Mouse (Mus musculus): ENCODE measurements around the gene Pea15a.
A peak's percentile ranks its signal among the peaks of the same experiment; 100 is the strongest.

Pea15a gene

DNA sequence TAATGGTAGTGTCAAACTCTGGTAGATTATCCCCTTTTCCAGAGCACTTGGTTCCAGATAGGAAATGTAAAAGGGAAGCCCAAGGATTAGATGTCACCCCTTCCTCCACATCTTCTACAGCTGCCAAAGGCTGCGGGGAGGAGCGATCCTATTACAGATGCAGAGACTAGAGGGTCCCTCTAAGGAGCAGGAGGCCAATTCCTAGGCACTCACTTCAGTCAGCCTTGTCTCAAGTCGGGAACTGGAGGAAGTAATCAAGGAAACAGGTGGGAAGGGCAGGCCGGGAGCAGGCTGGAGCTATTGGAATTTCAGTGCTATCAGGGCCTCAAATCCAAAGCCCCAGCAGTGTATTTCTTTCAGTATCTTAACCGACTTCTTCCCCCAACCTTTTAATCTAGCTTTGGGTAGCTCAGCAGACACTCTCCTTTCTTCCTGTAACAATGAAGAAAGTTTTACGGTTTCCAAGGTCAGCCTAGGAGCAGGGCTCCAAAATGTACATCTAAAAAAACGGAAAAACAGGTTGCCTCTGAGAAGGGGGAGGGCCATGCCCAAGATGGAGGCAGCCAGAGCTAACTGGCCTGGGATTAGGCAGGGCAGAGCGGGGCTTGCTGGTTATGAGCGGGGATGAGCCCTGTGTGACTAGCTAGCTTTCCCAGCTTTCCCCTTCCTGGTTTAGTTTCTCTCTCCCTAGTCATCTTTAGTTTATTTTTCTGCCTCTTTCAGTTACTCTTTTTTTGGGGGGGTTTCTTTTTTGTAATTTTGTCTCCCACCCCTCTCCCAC, 2.4 kb downstream of the Pea15a start:
- DNase-seq, result no peak

DNA sequence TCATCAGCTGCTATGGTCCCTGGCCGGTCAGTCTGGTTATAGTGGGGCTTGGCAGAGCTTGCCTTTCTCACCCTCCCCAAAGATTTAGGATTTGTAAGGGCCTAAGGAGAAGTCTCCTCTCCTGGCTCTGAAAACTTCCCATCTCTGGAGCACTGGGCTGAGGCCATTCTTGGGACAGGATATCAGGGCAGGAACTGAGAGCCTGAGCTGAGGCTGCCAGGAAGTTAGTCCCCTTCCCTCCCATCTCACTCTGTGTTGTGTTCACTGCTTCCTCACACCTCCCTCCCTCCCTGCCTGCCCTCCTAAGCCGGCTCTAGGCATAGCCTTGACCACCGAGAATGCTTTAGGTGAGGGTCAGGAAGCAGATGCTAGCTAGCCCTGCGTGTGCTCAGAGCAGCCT, 3.0 kb downstream of the Pea15a start:
- peak; percentile 45 to 52 for DNase-seq

DNA sequence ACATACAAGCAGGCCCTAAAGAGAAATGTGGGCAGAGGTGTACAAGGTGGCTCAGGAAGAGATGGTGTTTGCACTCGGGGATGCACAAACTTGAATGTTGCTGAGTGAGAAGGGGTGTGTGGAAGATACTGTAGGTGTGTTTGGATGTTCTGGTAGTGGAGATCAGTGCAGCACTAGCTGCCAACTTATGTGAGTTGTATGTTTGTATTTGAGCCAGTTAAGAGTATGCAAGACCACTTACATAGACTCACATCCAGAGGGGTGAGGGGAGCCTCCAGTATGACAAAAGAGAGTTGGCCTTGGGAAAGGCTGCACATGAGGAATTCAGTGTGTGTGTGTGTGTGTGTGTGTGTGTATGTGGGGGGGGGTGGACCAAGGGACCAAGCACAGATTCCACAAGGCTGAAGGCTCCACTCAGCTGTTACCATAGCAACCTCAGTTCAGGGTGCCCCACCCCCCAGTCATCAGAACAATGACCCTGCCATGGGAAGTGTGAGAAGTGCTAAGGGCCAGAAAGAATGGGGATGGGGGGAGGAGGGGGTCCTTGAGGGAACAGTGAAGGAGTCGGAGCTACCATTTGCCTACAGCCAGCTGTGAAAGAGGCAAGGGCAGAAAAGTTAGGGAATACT, 3.6 kb downstream of the Pea15a start:
- no peak for DNase-seq

DNA sequence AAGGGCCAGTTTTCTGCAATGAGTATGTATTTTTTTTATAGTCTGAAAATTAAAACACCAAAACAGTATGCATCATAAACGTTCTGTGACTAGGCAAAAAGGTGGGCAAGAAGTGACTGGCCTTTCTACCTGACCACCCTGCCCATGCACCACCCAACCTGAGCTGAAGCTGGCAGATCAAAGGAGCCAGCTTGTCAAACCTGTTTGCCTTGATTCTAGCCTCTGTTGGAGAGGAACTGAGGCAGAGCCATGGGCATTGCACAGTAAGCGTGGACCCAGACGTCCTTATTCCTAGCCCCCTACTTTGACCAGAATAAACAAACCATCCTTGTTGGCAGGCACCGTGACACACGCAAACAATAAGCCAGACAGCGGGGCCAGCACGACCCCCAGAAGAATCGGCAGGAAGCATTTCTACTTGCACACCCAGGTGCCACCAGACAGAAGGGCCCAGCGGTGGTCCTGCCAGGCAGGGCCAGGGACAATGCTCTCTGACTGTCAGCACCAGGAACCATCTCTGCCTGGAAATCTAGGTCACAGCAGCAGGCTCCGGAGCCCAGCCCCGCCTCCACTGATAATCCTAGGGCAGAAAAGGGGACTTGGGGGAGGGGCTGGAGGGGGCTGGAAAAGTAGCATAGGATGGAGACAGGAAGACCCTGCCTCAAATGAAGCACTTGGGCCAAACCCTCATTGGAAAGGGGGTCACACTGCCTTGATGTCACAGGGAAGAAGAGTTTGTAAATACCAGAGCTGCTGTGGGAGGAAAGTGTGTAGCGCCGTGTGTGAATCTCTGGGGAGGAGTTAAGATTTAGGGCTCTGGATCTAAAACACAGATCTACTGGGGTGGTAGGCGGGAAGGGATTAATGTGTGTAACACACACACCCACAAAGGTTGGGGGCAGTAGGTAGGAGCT, 4.4 kb downstream of the Pea15a start:
- peak in 1 of 2 experiments; percentile 44 for DNase-seq

DNA sequence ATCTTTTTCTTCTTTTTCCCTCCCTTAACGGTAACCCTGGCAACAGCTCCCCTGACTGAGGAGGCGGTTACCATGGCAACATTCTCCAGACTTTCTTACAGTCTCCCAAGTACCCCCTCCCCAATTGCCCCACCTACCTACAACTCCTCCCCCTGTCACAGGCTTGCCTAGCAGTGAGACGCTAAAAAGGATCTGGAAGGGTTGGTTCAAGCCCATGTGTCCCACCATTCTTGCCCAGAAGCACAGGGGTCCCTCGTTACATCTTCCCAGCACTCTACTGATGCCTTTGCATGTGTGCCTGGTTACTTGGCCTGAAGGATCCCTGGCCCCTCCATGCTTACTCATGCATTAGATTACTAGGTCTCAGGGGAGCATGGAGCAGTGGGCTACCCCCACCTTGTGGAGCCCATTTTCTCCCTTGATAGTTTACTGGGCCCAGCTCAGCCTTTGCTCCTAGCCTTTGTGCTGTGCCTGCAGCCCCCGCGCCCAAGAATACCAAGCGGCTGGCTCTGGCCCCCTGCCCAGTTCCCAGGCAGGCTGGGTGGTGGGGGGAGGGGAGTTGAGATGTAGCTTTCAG, 5.6 kb downstream of the Pea15a start:
- peak; percentile 42 to 54 for DNase-seq

DNA sequence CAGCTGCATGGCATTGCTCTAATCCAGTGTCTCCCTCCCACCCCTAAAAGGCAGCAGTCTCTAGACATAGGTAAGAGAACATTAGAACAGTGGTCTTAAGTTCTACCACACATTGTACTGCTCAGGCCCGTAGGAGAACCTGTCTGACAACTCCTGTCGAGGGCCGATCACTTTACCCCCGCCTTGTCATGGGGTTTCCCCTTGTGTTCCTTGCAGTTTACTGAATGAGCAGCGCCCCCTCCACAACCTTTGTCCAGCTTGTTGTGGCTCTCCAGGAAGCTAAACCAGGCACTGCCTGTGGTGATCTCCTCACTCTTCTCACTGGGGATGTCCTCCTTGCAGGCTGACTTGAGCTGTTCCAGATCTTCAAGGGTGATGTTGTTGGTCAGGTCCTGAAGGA, 6.4 kb downstream of the Pea15a start:
- no peak for DNase-seq

DNA sequence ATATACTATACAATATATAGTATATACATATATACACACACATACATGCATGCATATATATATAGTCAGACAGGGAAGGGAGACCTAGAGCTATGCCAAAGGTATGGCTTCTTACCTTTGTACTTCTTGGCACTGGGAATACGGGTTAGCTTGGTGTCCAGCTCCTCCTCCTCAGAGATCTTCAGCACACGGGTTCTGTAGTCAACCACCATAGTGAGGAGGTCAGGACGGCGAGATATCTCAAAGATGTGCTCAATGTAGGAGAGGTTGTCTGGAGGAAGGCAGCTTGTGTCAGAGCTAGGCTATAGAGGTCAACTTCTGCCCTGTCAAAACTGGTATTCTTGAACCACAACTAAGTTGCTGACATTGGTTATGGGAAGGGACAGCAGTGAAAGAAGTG, 7.6 kb downstream of the Pea15a start:
- no peak for DNase-seq

DNA sequence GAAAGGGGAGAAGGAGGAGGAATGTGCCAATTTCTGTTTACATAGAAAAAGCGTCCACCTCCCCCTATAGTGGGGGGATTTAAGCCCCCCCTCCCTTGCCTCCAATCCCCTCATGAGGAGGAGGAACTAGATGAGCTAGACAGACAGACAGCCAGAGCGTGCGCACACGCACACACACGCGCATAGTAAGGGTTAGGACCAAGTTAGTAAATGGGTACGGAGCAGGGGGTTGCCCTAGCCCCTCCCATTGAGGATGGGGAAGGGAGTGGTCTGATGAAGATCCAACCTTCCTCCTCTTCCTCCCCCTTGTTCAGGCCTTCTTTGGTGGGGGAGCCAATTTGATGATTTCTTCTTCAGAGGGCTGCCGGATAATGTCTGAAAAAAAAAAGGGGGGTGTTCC, 8.3 kb downstream of the Pea15a start:
- no peak for DNase-seq

DNA sequence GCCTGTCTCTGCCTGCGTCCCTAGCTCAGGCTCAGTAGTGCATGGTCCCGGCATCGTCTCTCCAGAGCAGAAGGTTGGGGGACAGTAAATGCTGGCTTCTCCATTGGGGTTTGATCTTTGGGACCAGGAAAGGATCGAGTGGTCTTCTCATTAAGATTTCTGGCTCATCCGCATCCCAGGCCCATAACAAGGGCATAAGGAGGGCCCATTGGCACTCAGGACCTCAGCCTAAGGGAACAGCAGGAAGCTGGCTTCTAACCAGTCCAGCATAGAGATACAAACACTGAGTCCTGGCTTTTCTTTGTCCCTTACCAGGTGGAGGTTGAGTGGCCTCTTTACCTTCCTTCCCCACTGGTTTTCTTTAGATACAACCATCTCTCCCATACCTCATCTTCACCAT, 8.8 kb downstream of the Pea15a start:
- DNase-seq, result no peak

DNA sequence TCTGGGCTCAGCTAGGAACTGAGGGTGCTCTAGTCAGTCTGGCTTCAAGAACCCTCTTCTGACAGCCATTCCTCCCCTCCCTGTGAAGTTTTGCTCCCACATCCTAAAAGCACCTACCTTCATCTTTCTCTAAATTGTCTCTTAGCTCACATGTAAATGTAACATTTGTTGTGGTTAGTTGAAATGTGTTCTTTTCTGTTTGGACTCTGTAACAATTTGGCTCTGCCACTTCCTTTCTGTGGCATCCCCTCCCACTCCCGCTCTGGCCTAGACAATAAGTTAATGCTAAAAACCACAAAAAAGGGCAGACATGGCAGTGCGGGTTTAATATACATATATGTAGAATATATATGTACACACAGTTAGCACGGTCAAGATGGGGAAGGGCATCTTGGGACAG, 9.5 kb downstream of the Pea15a start:
- DNase-seq, result no peak

DNA sequence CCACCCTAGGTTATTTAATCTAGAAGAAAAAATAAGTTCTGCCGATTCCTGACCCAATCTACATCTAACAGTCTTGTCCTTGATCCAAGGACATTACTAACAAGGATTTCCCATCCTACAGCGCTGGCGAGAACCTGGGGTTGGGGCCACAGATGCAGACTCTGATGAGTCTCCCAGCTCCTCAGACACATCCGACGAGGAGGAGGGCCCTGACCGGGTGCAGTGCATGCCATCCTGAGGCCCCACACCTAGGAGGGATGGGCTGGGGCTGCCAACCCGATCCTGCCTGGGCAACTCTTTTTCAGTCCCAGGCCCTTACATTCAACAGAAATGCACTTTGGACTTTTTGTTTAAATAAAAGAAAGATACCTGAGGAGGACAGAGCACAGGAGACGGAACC, 12.2 kb downstream of the Pea15a start:
- DNase-seq, result no peak

DNA sequence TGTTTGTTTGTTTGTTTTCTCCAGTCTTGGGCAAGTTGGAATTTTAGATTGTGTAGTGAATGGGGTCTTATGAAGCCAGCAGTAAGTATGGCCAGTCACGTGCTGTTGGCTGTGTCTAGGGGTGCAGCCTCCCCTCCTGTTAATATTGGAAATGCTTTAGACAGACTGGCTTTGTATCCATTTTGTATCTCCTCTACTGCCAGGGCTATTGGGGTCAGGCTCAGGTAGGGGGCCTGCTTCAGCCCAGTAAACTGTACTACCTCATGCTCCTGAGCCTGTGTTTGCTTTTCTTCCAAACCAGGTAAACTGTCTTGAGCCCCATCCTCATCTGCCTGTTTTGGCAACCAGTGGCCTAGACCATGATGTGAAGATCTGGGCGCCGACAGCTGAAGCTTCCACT, 14.4 kb downstream of the Pea15a start:
- DNase-seq, result no peak

DNA sequence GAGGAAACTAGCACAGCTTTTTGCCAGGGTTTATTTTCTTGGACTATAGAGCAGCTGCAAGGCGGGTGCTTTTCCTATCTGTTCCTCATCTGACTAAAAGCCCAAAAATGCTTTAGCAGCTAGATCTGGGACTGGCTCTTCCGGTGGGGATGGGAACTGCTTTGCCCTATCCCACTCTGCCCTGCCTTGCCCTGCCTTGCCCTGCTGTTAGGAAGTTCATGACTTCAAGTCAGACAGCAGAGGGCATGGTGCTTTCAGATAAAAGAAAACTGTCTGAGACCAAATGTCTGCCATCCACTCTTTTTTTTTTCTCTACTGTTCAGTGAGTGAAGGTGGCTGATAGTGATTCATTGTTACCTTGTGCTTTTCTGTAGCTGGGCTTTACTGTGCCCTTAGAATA, 15.0 kb downstream of the Pea15a start:
- DNase-seq, result no peak

DNA sequence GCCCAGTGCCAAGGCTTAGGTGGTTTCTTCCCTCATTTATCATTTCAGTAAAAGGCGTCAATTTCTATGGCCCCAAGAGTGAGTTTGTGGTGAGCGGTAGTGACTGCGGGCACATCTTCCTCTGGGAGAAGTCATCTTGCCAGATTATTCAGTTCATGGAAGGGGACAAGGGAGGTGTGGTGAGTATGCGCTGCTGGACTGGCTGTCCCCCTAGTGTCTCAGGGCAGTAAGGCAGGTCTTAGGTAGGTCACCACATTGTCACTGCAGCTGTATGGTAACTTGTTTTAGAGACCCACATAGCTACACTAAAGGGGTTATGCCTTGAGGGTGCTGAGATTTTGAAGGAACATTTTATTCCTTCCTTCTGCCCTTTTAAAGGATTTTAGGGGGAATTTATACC, 17.7 kb downstream of the Pea15a start:
- DNase-seq, result peak; percentile 44 to 52

DNA sequence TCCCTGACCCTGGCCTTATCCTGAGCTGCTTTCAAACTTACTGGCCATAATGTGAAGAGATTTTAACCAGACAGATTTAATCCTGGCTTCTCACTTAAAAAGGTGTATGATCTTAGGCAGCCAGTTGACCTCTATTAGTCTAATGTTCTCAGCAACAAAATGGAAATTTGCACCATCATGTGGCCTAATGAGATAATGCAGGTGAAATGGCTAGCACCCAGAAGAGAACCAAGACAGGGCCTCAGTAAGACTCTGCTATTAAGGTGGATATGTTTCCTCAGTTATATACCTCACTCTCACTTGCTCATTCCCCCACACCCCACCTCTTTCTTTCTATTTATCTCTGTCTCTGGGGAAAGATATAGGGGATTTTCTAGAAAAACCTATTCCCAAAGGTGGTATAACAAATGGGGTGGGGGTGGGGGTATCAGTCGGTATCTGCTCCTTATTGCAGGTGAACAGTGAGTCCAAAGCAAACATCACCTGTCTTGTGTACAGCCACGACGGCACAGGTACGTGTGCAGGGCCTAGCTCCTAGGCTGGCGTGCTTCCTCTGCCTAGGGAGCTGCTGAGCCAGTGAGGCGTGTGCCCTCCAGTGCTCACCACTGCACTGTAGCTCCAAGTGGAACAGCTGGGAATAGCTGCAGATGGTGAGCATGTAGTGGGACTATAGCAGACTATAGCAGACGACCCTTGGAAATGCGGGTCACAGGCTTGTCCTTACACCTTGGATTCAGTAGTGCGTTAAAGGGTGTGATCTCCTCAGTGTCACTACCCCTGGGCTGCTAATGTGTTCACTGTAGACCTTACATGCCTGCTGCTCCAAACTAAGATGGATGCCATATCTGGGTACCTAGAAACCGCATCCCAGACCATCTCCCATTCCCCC, 20.0 kb downstream of the Pea15a start:
- DNase-seq, result no peak

DNA sequence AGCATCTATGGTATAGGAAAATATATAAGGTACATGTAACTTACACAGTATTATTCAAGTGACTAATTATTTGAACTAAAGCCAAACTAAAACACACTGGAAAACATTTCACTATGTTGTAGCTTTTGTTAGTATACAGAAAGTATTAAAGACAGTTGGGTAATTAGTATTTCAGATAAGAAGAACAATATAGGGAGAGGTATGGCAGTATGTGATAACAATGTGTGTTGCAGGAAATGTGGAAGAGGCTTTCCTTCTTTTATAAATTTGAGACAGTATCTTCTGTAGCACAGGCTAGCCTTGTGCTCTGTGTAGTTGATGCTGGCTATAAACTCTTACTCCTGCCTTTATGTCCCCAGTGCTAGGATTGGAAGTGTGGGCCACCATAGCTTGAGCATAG, 22.7 kb downstream of the Pea15a start:
- DNase-seq, result no peak

DNA sequence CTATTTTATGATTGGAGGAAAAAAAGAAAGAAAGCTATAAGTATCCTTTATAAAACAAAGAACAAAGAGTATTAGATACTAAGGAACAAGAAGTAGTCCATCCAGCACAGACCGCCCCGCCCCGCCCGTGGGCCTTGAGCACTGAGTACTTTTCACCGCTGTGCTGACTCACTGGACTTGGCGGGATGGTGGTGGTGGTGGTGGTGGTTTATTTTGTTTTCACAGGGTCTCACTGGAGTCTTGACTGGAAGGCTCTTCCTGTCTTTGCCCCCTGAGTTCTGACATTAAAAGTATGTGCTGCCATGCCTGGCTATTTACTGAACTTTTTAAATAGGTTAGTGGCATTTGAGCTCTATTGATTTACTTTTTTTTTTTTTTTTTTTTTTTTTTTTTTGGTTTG, 23.5 kb downstream of the Pea15a start:
- no peak for DNase-seq

DNA sequence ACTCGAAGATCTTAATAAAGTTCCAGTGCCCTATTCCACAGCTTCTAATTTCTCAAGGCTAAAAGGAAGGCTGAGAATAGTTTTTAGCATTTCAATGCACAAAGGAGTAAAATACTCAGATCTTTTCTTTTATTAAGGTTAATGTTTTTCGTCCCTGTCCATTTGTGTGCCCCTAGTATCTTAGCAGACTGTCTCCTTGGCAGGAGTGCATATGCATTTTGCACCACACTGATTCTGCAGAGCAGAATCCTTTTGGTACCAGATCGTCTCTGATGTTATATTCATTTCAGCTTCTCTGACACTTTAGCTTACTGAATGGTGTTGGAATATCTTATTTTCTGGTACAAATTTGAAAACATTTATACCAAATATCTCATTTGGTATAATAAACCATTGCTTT, 24.8 kb downstream of the Pea15a start:
- no peak for DNase-seq

DNA sequence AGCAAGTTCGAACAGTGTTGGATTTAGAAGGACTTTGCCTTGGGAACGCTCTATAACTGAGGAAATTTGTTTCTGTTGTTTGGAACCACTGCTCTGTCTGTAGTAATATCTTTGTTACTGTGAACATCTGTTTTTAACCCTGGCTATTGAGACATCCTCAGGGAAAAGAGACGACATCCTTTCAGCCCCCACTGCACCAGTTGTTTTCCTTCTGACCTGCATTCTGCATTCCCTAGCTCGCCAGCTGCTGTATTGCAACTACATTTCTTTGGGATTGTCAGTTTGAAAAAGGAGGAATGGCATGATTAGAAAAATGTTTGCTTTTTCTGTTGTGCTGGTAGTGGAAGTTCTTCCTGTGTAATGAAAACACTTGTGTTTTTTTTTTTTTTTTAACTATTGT, 25.7 kb downstream of the Pea15a start:
- no peak for DNase-seq

DNA sequence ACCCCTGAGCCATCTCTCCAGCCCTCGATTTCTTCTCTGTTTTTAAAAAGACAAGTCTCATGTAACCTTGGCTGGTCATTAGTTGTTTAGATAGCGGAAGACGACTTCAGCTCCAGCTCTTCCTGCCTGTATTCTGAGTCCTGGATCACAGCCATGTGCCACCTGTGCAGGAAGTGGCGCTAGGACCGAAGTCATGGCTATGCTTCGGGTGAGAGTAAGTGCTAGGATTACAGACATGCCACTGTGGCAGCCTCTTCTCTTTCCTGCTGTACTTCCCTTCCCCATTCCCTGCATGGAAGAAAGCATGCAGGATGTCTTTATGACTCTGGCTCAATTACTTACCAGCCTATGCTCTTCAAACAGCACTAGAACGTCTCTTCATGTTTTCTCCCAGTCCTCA, 27.5 kb downstream of the Pea15a start:
- DNase-seq, result peak; percentile 36 to 55

DNA sequence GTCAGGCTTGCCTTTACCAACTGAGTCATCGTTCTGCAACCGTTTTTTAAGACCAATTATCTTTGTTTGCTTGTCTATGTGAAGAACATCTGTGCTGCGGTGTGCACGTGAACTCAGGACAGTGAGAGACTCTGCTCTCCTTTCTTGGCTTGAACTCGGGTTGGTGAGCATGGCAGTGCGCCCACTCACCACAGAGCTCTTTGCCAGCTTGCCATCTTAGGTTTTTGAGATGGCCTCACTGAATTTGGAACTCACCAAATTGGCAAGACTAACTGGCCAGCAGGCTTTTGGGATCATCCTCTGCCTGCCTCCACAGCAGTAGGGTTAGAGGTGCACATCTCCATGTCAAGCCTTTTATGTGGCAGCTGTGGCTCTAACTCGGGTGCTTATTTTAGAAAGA, 28.8 kb downstream of the Pea15a start:
- DNase-seq, result no peak

DNA sequence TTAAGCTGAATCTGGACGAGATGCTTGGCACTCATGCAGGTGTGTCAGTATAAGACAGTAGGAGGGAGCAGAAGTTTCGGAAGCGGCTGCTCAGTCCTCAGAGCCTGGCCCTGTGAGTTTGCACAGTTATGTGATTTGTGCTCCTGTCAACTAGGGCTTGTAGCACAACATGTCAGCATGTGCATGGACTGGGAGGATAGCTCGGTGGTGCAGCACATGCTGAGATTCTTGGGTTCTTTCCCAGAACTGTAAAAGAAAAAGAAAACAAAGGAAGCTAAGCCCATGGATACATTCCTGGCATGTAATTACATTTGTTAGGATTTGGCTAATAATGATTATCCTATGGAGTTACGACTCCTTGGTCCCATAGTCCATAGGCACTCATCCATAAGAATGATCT, 33.4 kb downstream of the Pea15a start:
- DNase-seq, result no peak

Measured in kidney, postnatal 25 days (tissue).